Mouse (Mus musculus): ENCODE results near the gene Efr3b. TPM values are rescaled to one million over a fixed set of nuclear protein-coding genes. Genes with fewer than 3 reads are reported as not detected.

The Efr3b gene
- under 1 TPM in 1 of 2 experiments, not detected in 1; 0.52 TPM for total RNA-seq (2023)

GRCm38 (mm10) chr12:4038061-4039041 lies at the start of gene Efr3b:
Efr3b (minus strand) TSS chr12:4038915.

GRCm38 (mm10) chr12:4082132-4083001 lies 43.7 kb upstream of the Efr3b start, which contains the start of gene Dnajc27:
Dnajc27 (plus strand) TSS chr12:4082583.

GRCm38 (mm10) chr12:3954651-3955050 lies 84.1 kb downstream of the Efr3b start, which contains the start of gene Pomc:
Pomc (plus strand) TSS chr12:3954951.

Other genes starting within 250 kb of the Efr3b start
- 100 to 1,000 TPM; 101 to 113 TPM for gene Dnmt3a, start 232.9 kb downstream of the Efr3b start, total RNA-seq (2023)
- 1 to 10 TPM in 1 of 2 experiments, under 1 TPM in 1; 0.80 to 2.0 TPM for gene Pomc, start 84.0 kb downstream of the Efr3b start, total RNA-seq (2023)
- 10 to 100 TPM; 10.8 to 11.3 TPM for gene Dnajc27, start 43.7 kb upstream of the Efr3b start, total RNA-seq (2023)
- gene Adcy3, start 94.2 kb upstream of the Efr3b start, total RNA-seq (2023), result 10 to 100 TPM; 36.7 to 38.3 TPM
- gene Ptrhd1, start 195.1 kb upstream of the Efr3b start, total RNA-seq (2023), result 1 to 10 TPM; 4.0 to 5.5 TPM
- gene Cenpo, start 195.4 kb upstream of the Efr3b start, total RNA-seq (2023), result 10 to 100 TPM; 28.8 to 29.9 TPM